Mouse (Mus musculus) lung, postnatal 0 days (tissue): ENCODE results near the gene Cxcr2. TPM values are rescaled to one million over a fixed set of nuclear protein-coding genes. Genes with fewer than 3 reads are reported as not detected.

Source experiments
- ATAC-seq: fragments of 200-750 bp; cut with Nextera tagmentation; 2 replicates; pipeline ENCODE4 v1.8.0; 2017; ENCODE audit warnings: moderate library complexity
- DNase-seq: peaks from one replicate; pipeline ENCODE4 v3.0.0-alpha.2; 2016; ENCODE audit warnings: low spot score
- H3K27ac ChIP-seq: fragments of 300-500 bp; sonication (generic); 2 replicates; pipeline ENCODE4 v1.5.1; 2014; ENCODE audit warnings: antibody characterized with exemption, mild to moderate bottlenecking, low read length, mixed read lengths
- H3K27me3 ChIP-seq: fragments of 300-500 bp; sonication (generic); replicated peaks from 2 replicates; pipeline ENCODE4 v1.6.1; 2014; ENCODE audit warnings: low read length, mixed read lengths; ENCODE audit not compliant: insufficient read depth
- H3K36me3 ChIP-seq: fragments of 300-500 bp; sonication (generic); 2 replicates; pipeline ENCODE4 v1.6.1; 2014; ENCODE audit warnings: low read length, mixed read lengths; ENCODE audit not compliant: insufficient read depth
- H3K4me1 ChIP-seq: fragments of 300-500 bp; sonication (generic); 2 replicates; pipeline ENCODE4 v1.6.1; 2014; ENCODE audit warnings: antibody characterized with exemption, low read depth, low read length, mixed read lengths; ENCODE audit not compliant: insufficient read depth
- H3K4me2 ChIP-seq: fragments of 300-500 bp; sonication (generic); replicated peaks from 2 replicates; pipeline ENCODE4 v1.6.1; 2014; ENCODE audit warnings: low read depth, mild to moderate bottlenecking, low read length, moderate library complexity, mixed read lengths
- H3K4me3 ChIP-seq: fragments of 300-500 bp; sonication (generic); 2 replicates; pipeline ENCODE4 v1.5.1; 2014; ENCODE audit warnings: low read depth, low read length
- H3K9ac ChIP-seq: fragments of 300-500 bp; sonication (generic); replicated peaks from 2 replicates; pipeline ENCODE4 v1.6.1; 2014; ENCODE audit warnings: low read depth, mild to moderate bottlenecking
- H3K9me3 ChIP-seq: fragments of 300-500 bp; sonication (generic); 2 replicates; pipeline ENCODE4 v1.6.1; 2016; ENCODE audit warnings: low read length, mixed read lengths
- CTCF ChIP-seq: IDR thresholded peaks from 2 replicates; pipeline ENCODE4 v1.5.1; 2016; ENCODE audit warnings: antibody characterized with exemption, mild to moderate bottlenecking
- EP300 ChIP-seq: IDR thresholded peaks from 2 replicates; pipeline ENCODE4 v1.6.1; 2016; ENCODE audit warnings: antibody characterized with exemption, mild to moderate bottlenecking, control low read depth
- WGBS: fragments of 180-500 bp; shearing (Covaris S2); extraction: QIAGEN DNeasy Blood & Tissue Kit; methylation state at CpG from one replicate; pipeline ENCODE4 v1.1.7; 2014; 5-methylcytosine and 5-hydroxymethylcytosine counted together
- polyA plus RNA-seq: library from polyadenylated mRNA; unstranded; fragments of >200 nt; fragmentation: Nextera tagmentation; extraction: Ambion mirVana; gene quantifications from 2 replicates; pipeline ENCODE4 v1.2.1, GENCODE M21; 2015

The Cxcr2 gene
- 1.9 and 2.4 TPM in 2 replicates for polyA plus RNA-seq

DNA sequence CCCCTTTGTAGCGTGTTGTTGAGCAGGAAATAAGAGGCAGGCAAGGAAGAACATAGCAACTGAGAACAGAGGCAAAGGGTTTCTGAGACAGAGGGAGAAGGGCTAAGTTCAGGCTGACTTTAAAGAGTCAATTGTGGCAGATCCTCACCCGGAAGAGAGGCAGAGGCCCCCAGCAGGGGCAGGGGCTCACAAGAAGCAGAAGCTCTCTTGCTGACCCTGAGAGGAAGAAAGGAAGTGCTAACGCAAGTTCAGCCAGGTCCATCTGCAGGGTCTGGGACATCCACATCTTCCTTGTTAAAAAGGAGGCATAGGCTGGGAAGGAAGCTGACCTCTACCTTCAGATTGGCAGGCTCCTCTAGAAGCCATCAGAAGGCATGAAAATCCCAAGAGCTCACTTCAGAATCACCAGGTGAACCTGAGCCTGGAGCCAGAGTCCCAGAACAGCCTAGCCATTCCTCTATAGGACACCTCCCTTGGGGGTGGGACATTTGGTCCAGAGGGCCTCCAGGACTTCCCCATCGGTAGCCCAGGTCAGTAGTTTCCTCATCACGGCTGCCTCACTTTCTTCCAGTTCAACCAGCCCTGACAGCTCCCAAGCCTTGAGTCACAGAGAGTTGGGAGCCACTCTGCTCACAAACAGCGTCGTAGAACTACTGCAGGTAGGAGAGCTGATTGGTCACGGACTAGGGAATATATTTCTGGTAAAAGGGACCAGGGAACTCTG is at the start of gene Cxcr2:
Cxcr2 (plus strand) TSS at position 529 of the 724 bp plus-strand sequence.
- WGBS: 58% methylated on average over 8 of the region's 8 CpGs
- no peak within 1 kb of the TSS for H3K27ac ChIP-seq

DNA sequence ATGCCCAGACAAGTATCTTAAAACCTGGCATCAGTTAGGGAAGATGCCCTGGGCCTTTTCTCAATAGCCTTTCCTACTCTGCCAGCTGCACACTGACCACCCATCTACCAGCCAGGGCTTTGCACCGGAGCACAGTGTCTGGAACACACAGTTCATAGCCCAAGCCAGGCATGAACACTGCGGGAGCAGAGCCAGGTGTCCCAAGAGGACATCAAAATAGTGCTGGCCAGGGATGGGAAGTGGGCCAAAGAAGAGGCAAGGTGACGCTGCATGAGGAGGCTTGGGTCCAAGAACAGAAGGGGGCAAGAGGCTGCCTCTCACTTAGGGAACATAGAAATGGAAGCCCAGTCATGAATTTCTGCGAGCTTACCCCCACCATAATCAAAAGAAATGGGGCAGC is 48.1 kb upstream of the Cxcr2 start:
- no peaks in the 10 kb centered on the region for H3K4me1 ChIP-seq
- no peak for ATAC-seq
- no peaks in the 10 kb centered on the region for H3K36me3 ChIP-seq
- no peaks in the 10 kb centered on the region for H3K9me3 ChIP-seq
- H3K4me3 ChIP-seq: no peak overlapping the region
- TF ChIP-seq EP300 (no peak), CTCF (no peak)
- no peak overlapping the region for H3K27ac ChIP-seq
- H3K9ac ChIP-seq: no peak overlapping the region
- H3K27me3 ChIP-seq: no peaks in the 10 kb centered on the region
- no peak overlapping the region for H3K4me2 ChIP-seq
- 79% methylated on average over 4 of the region's 4 CpGs for WGBS
- no peak for DNase-seq

More for the DNA sequence above, at the start of gene Cxcr2:
- ATAC-seq: no peak
- no peak within 1 kb of the TSS for H3K9ac ChIP-seq
- H3K36me3 ChIP-seq: no peaks in the 10 kb centered on the region
- no peak for TF ChIP-seq EP300
- TF ChIP-seq CTCF: no peak
- H3K27me3 ChIP-seq: no peaks in the 10 kb centered on the region
- no peaks in the 10 kb centered on the region for H3K9me3 ChIP-seq
- DNase-seq: no peak
- no peak within 1 kb of the TSS for H3K4me3 ChIP-seq
- no peak within 1 kb of the TSS for H3K4me2 ChIP-seq
- no peaks in the 10 kb centered on the region for H3K4me1 ChIP-seq

DNA sequence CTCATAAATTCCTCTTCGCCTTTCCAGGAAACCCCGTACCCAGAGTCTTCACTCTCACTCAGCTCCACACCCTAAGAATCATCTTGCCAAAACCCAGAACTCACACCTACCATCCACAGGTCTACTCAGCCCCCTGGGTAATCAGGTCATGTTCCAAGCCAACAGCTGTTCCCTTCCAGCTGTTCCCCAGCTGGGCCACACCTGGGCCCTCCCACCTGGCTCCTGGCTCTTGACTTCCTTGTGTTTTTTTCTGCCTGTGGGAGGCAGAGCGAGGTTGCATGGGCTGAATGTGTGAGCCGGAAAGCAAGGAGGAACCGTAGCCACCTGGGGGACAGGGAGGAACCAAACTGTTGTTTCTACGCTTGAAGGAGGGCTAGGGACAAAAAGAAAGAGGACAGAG is 47.6 kb upstream of the Cxcr2 start:
- TF ChIP-seq CTCF: no peak
- H3K4me1 ChIP-seq: no peaks in the 10 kb centered on the region
- no peaks in the 10 kb centered on the region for H3K36me3 ChIP-seq
- DNase-seq: no peak
- no peaks in the 10 kb centered on the region for H3K27me3 ChIP-seq
- ATAC-seq: no peak
- H3K9me3 ChIP-seq: no peaks in the 10 kb centered on the region
- H3K9ac ChIP-seq: no peak overlapping the region
- H3K4me3 ChIP-seq: no peak overlapping the region
- H3K27ac ChIP-seq: no peak overlapping the region
- 66% methylated on average over 6 of the region's 6 CpGs for WGBS
- H3K4me2 ChIP-seq: no peak overlapping the region

DNA sequence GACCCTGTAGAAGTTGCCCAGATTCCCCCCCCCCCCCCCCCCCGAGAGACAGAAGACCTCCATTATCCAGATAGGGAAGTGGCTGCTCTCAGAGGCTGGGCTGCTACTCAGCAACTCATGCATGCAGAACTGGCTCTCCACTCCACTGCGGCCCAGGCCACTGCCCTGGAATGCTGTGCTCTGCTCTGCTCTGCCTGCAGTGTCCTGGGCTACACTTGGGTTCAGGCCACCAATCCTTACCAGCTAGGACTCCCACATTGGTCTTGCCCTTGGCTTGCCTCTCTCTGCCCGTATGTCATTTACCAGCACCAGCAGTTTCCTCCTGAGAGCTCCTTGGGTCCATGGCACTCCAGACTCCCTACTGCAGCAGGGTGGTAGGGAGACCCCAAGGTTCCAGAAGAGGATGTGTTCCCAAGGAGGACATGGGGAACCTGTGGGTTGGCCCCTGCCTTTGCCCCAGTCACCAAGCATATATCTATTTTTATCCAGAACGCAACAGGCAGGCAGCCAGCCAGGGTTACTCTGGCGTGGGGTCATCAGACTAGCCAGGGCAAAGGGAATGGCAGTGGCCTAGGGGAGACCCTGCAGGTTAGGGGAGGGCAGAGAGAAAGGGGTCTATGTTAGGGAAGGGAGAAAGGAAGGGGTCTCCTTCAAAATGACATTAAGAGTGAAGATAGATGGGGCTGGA is 45.7 kb upstream of the Cxcr2 start:
- Histone ChIP-seq H3K4me2 (no peak overlapping the region), H3K9me3 (no peaks in the 10 kb centered on the region), H3K4me3 (no peak overlapping the region), H3K27me3 (no peaks in the 10 kb centered on the region), H3K9ac (no peak overlapping the region), H3K4me1 (no peaks in the 10 kb centered on the region), H3K27ac (no peak overlapping the region), H3K36me3 (no peaks in the 10 kb centered on the region)
- TF ChIP-seq CTCF: no peak
- DNase-seq (no peak), ATAC-seq (no peak)
- WGBS: 77% methylated on average over 4 of the region's 5 CpGs

DNA sequence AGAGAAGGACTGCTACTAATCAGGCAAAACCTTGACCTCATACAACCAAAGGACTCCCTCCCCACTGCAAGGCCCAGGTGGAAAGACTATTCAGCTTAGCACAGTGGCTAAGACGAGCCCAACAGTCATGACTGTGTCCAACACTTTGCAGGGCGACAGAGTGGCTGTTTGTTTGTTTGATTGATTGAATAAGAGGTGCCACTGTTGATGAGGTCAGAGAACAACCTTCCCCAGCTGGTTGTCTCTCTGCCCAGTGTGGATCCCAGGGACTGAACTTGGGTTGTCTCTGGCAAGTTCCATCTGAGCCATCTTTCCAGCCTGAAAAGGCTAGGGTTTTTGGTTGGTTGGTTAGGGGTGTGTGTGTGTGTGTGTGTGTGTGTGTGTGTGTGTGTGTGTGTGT is 44.1 kb upstream of the Cxcr2 start:
- no peaks in the 10 kb centered on the region for H3K9me3 ChIP-seq
- no peak overlapping the region for H3K9ac ChIP-seq
- TF ChIP-seq CTCF (no peak), EP300 (no peak)
- 56% methylated on average over 2 of the region's 2 CpGs for WGBS
- DNase-seq (no peak), ATAC-seq (no peak)
- H3K4me2 ChIP-seq: no peak overlapping the region
- H3K4me3 ChIP-seq: no peak overlapping the region
- H3K27ac ChIP-seq: no peak overlapping the region
- H3K36me3 ChIP-seq: no peaks in the 10 kb centered on the region
- H3K27me3 ChIP-seq: no peaks in the 10 kb centered on the region
- no peaks in the 10 kb centered on the region for H3K4me1 ChIP-seq

DNA sequence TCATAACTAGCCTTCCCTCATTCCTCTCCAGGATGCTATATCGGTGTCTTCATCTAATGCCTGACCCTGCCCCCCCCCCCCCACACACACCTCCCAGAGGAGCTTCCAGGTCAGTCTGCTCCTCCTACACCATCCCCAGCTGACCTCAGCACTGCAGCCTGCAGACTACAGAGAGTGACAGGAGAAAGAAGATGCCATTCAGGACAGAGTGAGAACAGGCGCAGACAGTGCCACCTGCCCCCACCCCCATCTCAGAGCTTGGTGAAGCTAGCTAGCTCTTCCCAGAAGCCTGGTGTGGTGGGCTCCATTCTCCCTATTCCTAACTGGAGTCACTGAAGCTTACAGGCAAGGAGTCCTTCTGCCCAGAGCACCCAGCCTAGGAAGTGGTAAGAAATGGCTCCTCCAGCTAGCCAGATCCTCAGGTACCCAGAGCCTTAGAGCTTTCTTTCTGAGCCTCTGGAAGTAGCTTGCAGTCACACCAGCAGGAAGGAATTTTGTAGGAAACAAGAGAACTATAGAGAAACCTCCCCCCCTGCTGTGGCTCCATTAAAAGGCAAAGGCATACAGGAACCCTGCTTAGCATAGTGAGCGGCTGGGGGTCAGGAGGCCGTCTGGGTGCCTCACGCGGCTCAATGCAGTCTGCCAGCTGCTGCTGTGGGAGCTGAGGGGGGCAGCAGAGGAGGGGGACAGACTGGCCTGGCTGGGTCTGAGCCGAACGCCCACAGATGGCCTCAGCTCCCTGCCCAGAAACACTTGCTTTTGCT is 42.7 kb upstream of the Cxcr2 start:
- 40% methylated on average over 8 of the region's 8 CpGs for WGBS
- no peaks in the 10 kb centered on the region for H3K4me1 ChIP-seq
- DNase-seq (peak; percentile 40), ATAC-seq (peak; percentile 68; the same call in 1 of the 2 replicates)
- H3K36me3 ChIP-seq: no peaks in the 10 kb centered on the region
- no peak overlapping the region for H3K4me3 ChIP-seq
- H3K27ac ChIP-seq: no peak overlapping the region
- H3K9ac ChIP-seq: no peak overlapping the region
- no peak for TF ChIP-seq CTCF
- TF ChIP-seq EP300: no peak
- no peak overlapping the region for H3K4me2 ChIP-seq
- H3K9me3 ChIP-seq: no peaks in the 10 kb centered on the region
- no peaks in the 10 kb centered on the region for H3K27me3 ChIP-seq
